Mouse (Mus musculus) brain, embryonic 14.5 days (tissue): ENCODE results near the gene Tmem246.

ENCODE experiments used
- CTCF ChIP-seq: fragments of 200-500 bp; IDR thresholded peaks from 2 replicates; pipeline ENCODE4 v1.5.1; 2012; ENCODE audit warnings: inconsistent platforms, mild to moderate bottlenecking, moderate library complexity, borderline replicate concordance; ENCODE audit not compliant: insufficient read depth, insufficient read length; ENCODE audit errors: extremely low read depth
- POLR2A ChIP-seq: fragments of 200-500 bp; IDR thresholded peaks from 2 replicates; pipeline ENCODE4 v1.6.1; 2012; ENCODE audit warnings: mild to moderate bottlenecking, inconsistent platforms, borderline replicate concordance; ENCODE audit not compliant: poor library complexity, insufficient read depth, insufficient read length, severe bottlenecking; ENCODE audit errors: extremely low read depth

- no peak for TF ChIP-seq CTCF
- no peak for TF ChIP-seq POLR2A
These were observed 34.4 kb upstream of the Tmem246 start for GRCm38 (mm10) chr4:49632139-49632481.
